Mouse (Mus musculus): Measurements from ENCODE around the gene Galnt17.

DNA sequence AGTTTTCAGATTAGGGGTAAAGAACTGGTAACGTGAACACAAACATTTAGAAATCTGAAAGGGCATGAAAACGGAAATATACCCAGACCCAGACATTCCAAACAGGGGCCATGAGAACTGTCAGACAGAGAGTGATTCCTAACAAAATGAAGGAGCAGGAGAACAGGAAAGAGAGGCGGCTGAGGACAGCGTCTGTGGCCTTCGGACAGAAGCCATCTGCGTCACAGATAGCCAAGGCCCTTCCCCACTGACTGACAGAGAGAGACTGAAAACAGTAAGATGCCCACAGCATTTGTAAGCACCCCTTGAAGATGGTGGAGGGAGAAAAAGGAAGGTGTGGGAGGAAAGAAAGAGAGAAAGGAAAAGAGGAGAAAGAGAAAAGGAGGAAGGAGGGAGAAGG is 139.1 kb downstream of the Galnt17 start:
- TF ChIP-seq CTCF (IDR thresholded peaks at IDR 0.05) (no peak), POLR2A (IDR thresholded peaks at IDR 0.05; ENCODE audit: insufficient read depth, low read depth, low read length) (no peak)
